ENCODE assay signal across 15 mouse cellular contexts in the genomic region with DNA sequence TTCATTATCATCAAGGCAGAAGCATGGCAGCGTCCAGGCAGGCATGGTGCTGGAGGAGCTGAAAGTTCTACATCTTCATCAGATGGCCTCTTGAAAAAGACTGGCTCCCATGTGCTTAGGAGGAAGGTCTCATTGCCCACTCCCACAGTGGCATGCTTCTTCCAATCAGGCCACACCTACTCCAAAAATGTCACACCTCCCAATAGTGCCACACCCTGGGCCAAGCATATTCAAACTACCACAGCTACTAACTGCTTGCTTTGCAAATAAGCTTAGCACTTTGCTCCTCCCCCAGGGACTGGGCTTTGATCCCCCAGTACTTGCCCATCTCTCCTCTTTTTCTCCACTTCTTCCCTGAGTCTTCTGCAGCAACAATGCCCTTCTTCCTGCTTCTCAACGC.
"Had no signal": no experiment of that assay in that cellular context is flagged by ENCODE, and none has a peak within 500 bp of the region (broad histone marks: within the 10 kb centered on the region; RNA-seq: fewer than 3 reads in every experiment).

No protein-coding gene starts in this region.

- ATAC-seq: hindbrain, postnatal 0 days; intestine, postnatal 0 days had no signal

- DNase-seq: gastrocnemius, adult 2 months; gastrocnemius, postnatal 10 days; gastrocnemius, postnatal 25 days; heart, adult 2 months; heart, postnatal 14 days; heart, postnatal 36 days; kidney, adult 18-20 months; kidney, adult 8-10 months; kidney, postnatal 10 days; kidney, postnatal 25 days; kidney, postnatal 4 days; liver; liver, embryonic 13.5 days had no signal
